Mouse (Mus musculus) heart, adult 2 months (tissue): ENCODE results near the gene H2-T23. TPM values are rescaled to one million over a fixed set of nuclear protein-coding genes. Genes with fewer than 3 reads are reported as not detected.
"Not testable (repeated sequence)": the region's sequence is repeated elsewhere in the genome, so short reads cannot be mapped to it uniquely, and the experiment has no call there.

Source experiments
- DNase-seq, 2 experiments: peaks; one replicate each; pipeline ENCODE4 v3.0.0; 2021
- H3K27ac ChIP-seq: fragments of 200-600 bp; 2 replicates; pipeline ENCODE4 v1.8.1; 2022
- H3K27me3 ChIP-seq: fragments of 200-500 bp; 2 replicates; pipeline ENCODE4 v1.6.1; 2012; ENCODE audit warnings: mild to moderate bottlenecking, low read length, inconsistent platforms, mixed read lengths; ENCODE audit not compliant: control insufficient read depth, insufficient read depth
- H3K36me3 ChIP-seq: fragments of 200-500 bp; 2 replicates; pipeline ENCODE4 v1.6.1; 2012; ENCODE audit warnings: low read length, inconsistent platforms; ENCODE audit not compliant: control insufficient read depth, insufficient read depth
- H3K4me1 ChIP-seq: fragments of 200-500 bp; 2 replicates; pipeline ENCODE4 v1.6.1; 2011; ENCODE audit warnings: low read length; ENCODE audit not compliant: control insufficient read depth, insufficient read depth
- H3K4me3 ChIP-seq: fragments of 200-600 bp; 2 replicates; pipeline ENCODE4 v1.8.1; 2022
- H3K79me2 ChIP-seq: fragments of 200-500 bp; replicated peaks from 2 replicates; pipeline ENCODE4 v1.6.1; 2012; ENCODE audit warnings: mild to moderate bottlenecking, inconsistent platforms, low read length, moderate library complexity, mixed read lengths; ENCODE audit not compliant: control insufficient read depth, insufficient read depth
- H3K9ac ChIP-seq: fragments of 200-500 bp; 2 replicates; pipeline ENCODE4 v1.6.1; 2012; ENCODE audit warnings: low read depth, mild to moderate bottlenecking, control low read depth, inconsistent platforms, low read length, mixed read lengths
- CTCF ChIP-seq: fragments of 200-600 bp; IDR thresholded peaks from 2 replicates; pipeline ENCODE4 v1.8.1; 2022; ENCODE audit warnings: antibody characterized with exemption, mild to moderate bottlenecking, moderate library complexity
- EP300 ChIP-seq: fragments of 200-500 bp; IDR thresholded peaks from 2 replicates; pipeline ENCODE4 v1.6.1; 2011; ENCODE audit warnings: low read depth, low read length, control low read depth; ENCODE audit not compliant: insufficient read depth
- POLR2A ChIP-seq: fragments of 200-500 bp; IDR thresholded peaks from 2 replicates; pipeline ENCODE4 v1.6.1; 2011; ENCODE audit warnings: mild to moderate bottlenecking, low read depth, low read length, control low read depth; ENCODE audit not compliant: insufficient read depth
- WGBS: fragments of 180-500 bp; shearing (Covaris S2); methylation state at CpG from one replicate; pipeline ENCODE4 v1.1.7; 2018; 5-methylcytosine and 5-hydroxymethylcytosine counted together
- intact Hi-C: fragments of 180-260 bp; cut with DNase I; formaldehyde crosslinking; loops from one replicate; pipeline ENCODE4 v1.15.1; 2025
- polyA plus RNA-seq: library from polyadenylated mRNA; depleted of rRNA; stranded (reverse); fragments of >200 nt; gene quantifications from 2 replicates; pipeline ENCODE4 v1.2.3, GENCODE M21; 2012
- total RNA-seq, 2 experiments: library from RNA; stranded (reverse); gene quantifications; 2 replicates each; pipeline ENCODE4 v1.2.3; 2021

Gene H2-T23
- total and polyA plus RNA-seq, 3 experiments: 27.3 to 43.4 (median 34.1) TPM

DNA sequence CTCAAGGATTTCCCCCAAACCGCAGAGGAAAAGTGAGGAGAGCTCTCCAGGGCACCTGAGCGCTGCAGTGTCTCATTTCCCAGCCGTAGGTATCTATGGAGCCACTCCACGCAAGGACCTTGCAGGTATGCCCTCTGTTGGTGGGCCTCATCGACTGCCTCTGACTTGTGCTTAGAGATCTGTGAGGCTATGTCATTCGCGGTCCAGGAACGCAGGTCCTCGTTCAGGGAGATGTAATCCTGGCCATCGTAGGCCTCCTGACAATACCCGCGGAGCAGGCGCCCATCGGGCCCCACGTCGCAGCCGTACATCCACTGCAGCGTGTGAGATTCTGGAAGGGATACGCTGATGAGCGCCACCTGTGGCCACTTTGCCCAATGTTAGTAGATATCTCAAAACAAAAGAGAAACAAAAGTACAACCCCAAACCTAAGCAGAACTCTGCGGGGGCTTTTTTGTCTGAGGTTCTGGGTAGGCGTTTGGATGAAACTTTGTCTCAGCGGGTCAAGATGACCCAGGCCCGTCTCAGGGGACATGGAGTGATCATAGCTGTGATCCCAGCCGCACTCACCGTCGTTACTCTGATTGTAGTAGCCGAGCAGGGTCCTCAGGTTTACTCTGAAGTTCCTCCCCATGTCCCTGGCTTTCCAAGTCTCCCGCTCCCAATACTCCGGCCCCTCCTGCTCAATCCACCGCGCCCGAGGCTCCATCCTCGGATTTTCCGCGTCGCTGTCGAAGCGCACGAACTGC lies 898 bp downstream of the H2-T23 start:
- H3K36me3 ChIP-seq, H3K4me1 ChIP-seq, H3K27me3 ChIP-seq, H3K79me2 ChIP-seq: not testable (repeated sequence)
- peak overlapping the region; percentile 88 for H3K27ac ChIP-seq
- H3K4me3 ChIP-seq: peak overlapping the region; percentile 67
- intact Hi-C loops: loop anchor here (1.0 kb wide), 1 partner anchor 34 kb away; no protein-coding TSS in a partner anchor
- peak overlapping the region; percentile 92 for H3K9ac ChIP-seq
- 4% methylated on average over 40 of the region's 40 CpGs for WGBS
- DNase-seq: peak; percentile 74 to 75
- peak; percentile 76 for TF ChIP-seq CTCF

DNA sequence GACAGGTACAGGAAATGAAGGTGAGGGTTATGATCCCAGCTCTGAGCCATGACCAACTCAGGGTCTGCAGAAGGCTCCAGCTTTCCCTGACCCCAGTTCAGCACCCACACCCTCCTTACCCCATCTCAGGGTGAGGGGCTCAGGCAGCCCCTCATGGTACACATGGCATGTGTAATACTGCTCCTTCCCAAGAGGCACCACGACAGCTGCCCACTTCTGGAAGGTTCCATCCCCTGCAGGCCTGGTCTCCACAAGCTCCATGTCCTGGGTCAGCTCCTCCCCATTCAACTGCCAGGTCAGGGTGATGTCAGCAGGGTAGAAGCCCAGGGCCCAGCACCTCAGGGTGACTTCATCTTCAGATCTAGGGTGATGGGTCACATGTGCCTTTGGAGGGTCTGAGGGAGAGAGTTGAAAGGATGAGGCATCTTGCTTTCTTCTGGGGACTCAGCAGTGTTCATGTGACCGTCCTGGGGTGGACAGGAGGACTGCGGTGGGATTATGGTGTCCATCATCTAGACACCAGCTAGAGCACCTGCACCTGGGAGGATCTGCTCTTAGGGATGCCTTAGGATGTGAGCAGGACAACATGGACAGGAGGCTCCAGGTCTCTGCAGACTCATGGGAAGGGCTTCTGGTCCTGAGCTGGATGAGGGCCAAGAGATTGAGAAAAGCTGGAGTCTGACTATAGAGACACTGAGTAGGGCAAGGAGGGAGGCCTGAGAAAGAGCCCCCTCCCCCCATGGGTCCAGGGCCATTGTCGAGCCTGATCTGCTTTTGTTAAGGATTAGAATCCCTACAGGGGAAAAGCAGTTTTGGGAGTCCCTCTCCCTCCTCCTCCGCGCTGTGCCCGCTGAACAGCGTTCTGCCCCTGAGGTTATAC lies 1.7 kb downstream of the H2-T23 start:
- DNase-seq, H3K79me2 ChIP-seq, H3K27me3 ChIP-seq, intact Hi-C loops, H3K4me1 ChIP-seq, H3K36me3 ChIP-seq, H3K9ac ChIP-seq: not testable (repeated sequence)
- 78% methylated on average over 8 of the region's 8 CpGs for WGBS
- Histone ChIP-seq H3K27ac (peak overlapping the region; percentile 88), H3K4me3 (peak overlapping the region; percentile 67)

- H3K27me3 ChIP-seq, H3K4me1 ChIP-seq, intact Hi-C loops, H3K4me3 ChIP-seq, H3K36me3 ChIP-seq, H3K27ac ChIP-seq, H3K79me2 ChIP-seq, H3K9ac ChIP-seq: not testable (repeated sequence)
- 59% methylated on average over 4 of the region's 4 CpGs for WGBS
- DNase-seq: peak; percentile 51 to 52
Observed at GRCm38 (mm10) chr17:36030046-36030702, 2.5 kb downstream of the H2-T23 start.

- 85% methylated on average over 7 of the region's 7 CpGs for WGBS
- intact Hi-C loops: no loop called here
- no peak overlapping the region for H3K9ac ChIP-seq
Observed at GRCm38 (mm10) chr17:36028879-36029619, 3.6 kb downstream of the H2-T23 start.

DNA sequence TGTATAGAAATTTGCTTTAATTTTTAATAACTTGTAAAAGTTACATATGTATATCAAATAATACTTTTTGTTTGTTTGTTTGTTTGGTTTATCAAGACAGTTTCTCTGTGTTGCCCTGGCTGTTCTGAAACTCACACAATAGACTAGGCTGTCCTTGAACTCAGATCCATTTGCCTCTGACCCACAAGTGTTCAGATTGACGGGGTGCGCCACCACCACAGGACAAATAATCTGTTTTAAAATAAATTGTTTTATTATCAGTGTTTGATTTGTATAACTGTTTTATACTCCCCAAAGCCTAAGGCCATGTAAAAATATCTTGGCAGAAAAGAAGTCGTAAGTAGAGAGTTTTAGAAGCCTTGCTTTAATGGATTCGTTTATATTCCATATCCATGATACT lies 5.0 kb downstream of the H2-T23 start:
- Histone ChIP-seq H3K4me1 (peaks cover 12% of the 10 kb centered on the region), H3K9ac (no peak overlapping the region), H3K36me3 (no peaks in the 10 kb centered on the region; the same call in 1 of the 2 replicates), H3K79me2 (no peaks in the 10 kb centered on the region), H3K27me3 (no peaks in the 10 kb centered on the region), H3K27ac (no peak overlapping the region), H3K4me3 (no peak overlapping the region)
- intact Hi-C loops: no loop called here
- 87% methylated on average over 4 of the region's 4 CpGs for WGBS
- TF ChIP-seq EP300 (no peak), POLR2A (no peak), CTCF (no peak)
- DNase-seq: no peak

More at GRCm38 (mm10) chr17:36028879-36029619, 3.6 kb downstream of the H2-T23 start:
- no peak for DNase-seq
- no peaks in the 10 kb centered on the region for H3K36me3 ChIP-seq
- H3K27me3 ChIP-seq: no peaks in the 10 kb centered on the region
- no peak overlapping the region for H3K4me3 ChIP-seq
- H3K4me1 ChIP-seq: peaks cover 6% of the 10 kb centered on the region
- TF ChIP-seq EP300: no peak
- TF ChIP-seq POLR2A: no peak
- TF ChIP-seq CTCF: no peak
- no peak overlapping the region for H3K27ac ChIP-seq
- H3K79me2 ChIP-seq: no peaks in the 10 kb centered on the region
